Comparison of ENCODE assay signal across 13 mouse cellular contexts in the genomic region with DNA sequence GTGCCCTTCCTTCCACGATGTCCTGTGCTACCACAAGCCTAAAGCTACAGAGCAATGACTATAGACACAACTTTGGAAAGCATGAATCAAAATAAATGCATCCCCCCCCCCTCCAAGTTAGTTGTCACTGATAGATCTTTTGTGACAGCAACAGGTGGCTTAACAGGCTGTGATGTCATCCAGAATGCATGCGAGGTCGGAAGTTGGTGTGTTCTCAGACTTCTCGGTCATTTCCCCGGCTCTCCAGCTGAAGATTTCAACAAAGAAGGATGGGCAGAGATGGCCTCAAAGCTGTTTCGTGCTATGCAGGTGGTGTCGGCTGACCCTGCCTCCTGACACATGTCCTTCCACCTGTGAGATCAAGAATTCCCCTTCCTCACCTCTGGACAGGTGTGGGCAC.
"Had no signal": no experiment of that assay in that cellular context is flagged by ENCODE, and none has a peak within 500 bp of the region (broad histone marks: within the 10 kb centered on the region; RNA-seq: fewer than 3 reads in every experiment).

No protein-coding gene starts in this region.

- ATAC-seq: midbrain, embryonic 16.5 days had no signal

- DNase-seq: lung, adult 18-20 months; lung, embryonic 14.5 days; lung, postnatal 10 days; midbrain, embryonic 14.5 days; right cerebral cortex, postnatal 14 days; thymus, adult 2 months; thymus, postnatal 25 days had no signal

- H3K4me1 ChIP-seq: midbrain, embryonic 10.5 days; midbrain, embryonic 12.5 days; neural tube, embryonic 13.5 days; stomach, embryonic 15.5 days had no signal

- H3K9ac ChIP-seq: lung, embryonic 14.5 days; midbrain, embryonic 12.5 days; neural tube, embryonic 13.5 days; stomach, embryonic 15.5 days had no signal

- H3K9me3 ChIP-seq: midbrain, embryonic 12.5 days; neural tube, embryonic 13.5 days; stomach, embryonic 15.5 days had no signal

- H3K4me2 ChIP-seq: lung, embryonic 14.5 days; midbrain, embryonic 12.5 days; neural tube, embryonic 13.5 days; stomach, embryonic 15.5 days had no signal

- H3K27ac ChIP-seq: midbrain, embryonic 10.5 days; midbrain, embryonic 12.5 days; neural tube, embryonic 13.5 days; stomach, embryonic 15.5 days; stomach, postnatal 0 days had no signal

- H3K27me3 ChIP-seq: stomach, embryonic 15.5 days had no signal

- H3K4me3 ChIP-seq: midbrain, embryonic 10.5 days; midbrain, embryonic 12.5 days; neural tube, embryonic 13.5 days; stomach, embryonic 15.5 days had no signal

- H3K36me3 ChIP-seq: midbrain, embryonic 10.5 days; midbrain, embryonic 12.5 days; neural tube, embryonic 13.5 days; stomach, embryonic 15.5 days had no signal
